Comparison of ENCODE assay signal across 9 mouse cellular contexts in genomic region chr3:108209536-108209935, GRCm38 (mm10). TPM values are rescaled to one million over a fixed set of nuclear protein-coding genes. Genes with fewer than 3 reads are reported as not detected.
DNase-seq lines count a peak whose midpoint lies in the region; ATAC-seq lines count a peak whose summit lies in the region.
"Had no signal": no experiment of that assay in that cellular context is flagged by ENCODE, and none has a peak within 500 bp of the region (broad histone marks: within the 10 kb centered on the region; RNA-seq: fewer than 3 reads in every experiment).

No protein-coding gene starts in this region.

- no peak for ATAC-seq in heart, embryonic 15.5 days (replicated peaks; ENCODE audit: insufficient number of reproducible peaks, insufficient read depth, low FRiP score, low read depth)
- ATAC-seq in hindbrain, embryonic 12.5 days (ENCODE audit: low FRiP score): no peak; the same call in 1 of the 2 replicates
- peak; percentile 3 for ATAC-seq in midbrain, embryonic 14.5 days (ENCODE audit: low FRiP score, low TSS enrichment)

- H3K36me3 ChIP-seq in heart, embryonic 15.5 days: peaks cover 20% of the 10 kb centered on the region
- H3K36me3 ChIP-seq in hindbrain, embryonic 12.5 days: peaks cover 39% of the 10 kb centered on the region
- peaks cover 38% of the 10 kb centered on the region for H3K36me3 ChIP-seq in midbrain, embryonic 14.5 days (ENCODE audit: control insufficient read depth, insufficient read depth, low read length)

- peak overlapping the region; percentile 93 for H3K4me2 ChIP-seq in heart, embryonic 15.5 days
- H3K4me2 ChIP-seq in hindbrain, embryonic 12.5 days (replicated peaks): peak overlapping the region; percentile 92
- H3K4me2 ChIP-seq in midbrain, embryonic 14.5 days (ENCODE audit: low read length): peak overlapping the region; percentile 91

- H3K4me3 ChIP-seq in heart, embryonic 15.5 days: peak overlapping the region; percentile 82
- peak overlapping the region; percentile 62 for H3K4me3 ChIP-seq in hindbrain, embryonic 12.5 days
- peak overlapping the region; percentile 64 for H3K4me3 ChIP-seq in midbrain, embryonic 14.5 days (replicated peaks; ENCODE audit: low read depth, low read length)

- peak overlapping the region; percentile 78 for H3K9ac ChIP-seq in heart, embryonic 15.5 days
- H3K9ac ChIP-seq in hindbrain, embryonic 12.5 days: peak overlapping the region; percentile 92
- H3K9ac ChIP-seq in midbrain, embryonic 14.5 days (replicated peaks; ENCODE audit: low read length): peak overlapping the region; percentile 71

- H3K27me3 ChIP-seq in heart, embryonic 15.5 days: peaks cover 7% of the 10 kb centered on the region; the same call in 1 of the 2 replicates
- H3K27me3 ChIP-seq in hindbrain, embryonic 12.5 days: peaks cover 7% of the 10 kb centered on the region; the same call in 1 of the 2 replicates
- H3K27me3 ChIP-seq in midbrain, embryonic 14.5 days (ENCODE audit: control insufficient read depth, insufficient read depth, low read length): no peaks in the 10 kb centered on the region

- WGBS in heart, embryonic 15.5 days: 7% methylated on average over 8 of the region's 8 CpGs
- 10% methylated on average over 8 of the region's 8 CpGs for WGBS in hindbrain, embryonic 12.5 days
- WGBS in midbrain, embryonic 14.5 days: 5% methylated on average over 8 of the region's 8 CpGs

- H3K4me1 ChIP-seq in heart, embryonic 15.5 days (replicated peaks): peaks cover 20% of the 10 kb centered on the region
- H3K4me1 ChIP-seq in hindbrain, embryonic 12.5 days: peaks cover 21% of the 10 kb centered on the region
- peaks cover 12% of the 10 kb centered on the region for H3K4me1 ChIP-seq in midbrain, embryonic 14.5 days (ENCODE audit: control insufficient read depth, insufficient read depth, low read length)

- DNase-seq in heart, postnatal 4 days: no peak
- DNase-seq in NIH3T3 (ENCODE audit: low read depth): peak; percentile 46
- no peak for DNase-seq in midbrain, embryonic 14.5 days
- no peak for DNase-seq in natural killer cell, adult 2 months (ENCODE audit: low spot score in 2 of 2)
- no peak for DNase-seq in ovary, postnatal 10 days (ENCODE audit: low spot score)
- DNase-seq in thymus, postnatal 4 days: no peak

- no peak overlapping the region for H3K27ac ChIP-seq in heart, embryonic 15.5 days
- peak overlapping the region; percentile 93 for H3K27ac ChIP-seq in hindbrain, embryonic 12.5 days
- peak overlapping the region; percentile 99 for H3K27ac ChIP-seq in midbrain, embryonic 14.5 days (replicated peaks; ENCODE audit: low read depth, low read length)

- H3K9me3 ChIP-seq in heart, embryonic 15.5 days (replicated peaks): no peaks in the 10 kb centered on the region
- H3K9me3 ChIP-seq in hindbrain, embryonic 12.5 days (replicated peaks): no peaks in the 10 kb centered on the region
- no peaks in the 10 kb centered on the region for H3K9me3 ChIP-seq in midbrain, embryonic 14.5 days (ENCODE audit: control insufficient read depth, low read length)

RNA-seq across cellular contexts. Expression of gene Atxn7l2, which starts 1.2 kb away (rescaled TPM):
- polyA plus RNA-seq in heart, embryonic 15.5 days (2015; fragmentation: Nextera tagmentation; extraction: Ambion mirVana): 5.8 and 9.0 TPM in 2 replicates
- total RNA-seq in heart, postnatal 4 days (2021): 1 to 10 TPM; 6.9 to 7.7 TPM
- 27.6 and 29.6 TPM in 2 replicates for polyA plus RNA-seq in hindbrain, embryonic 12.5 days (2016; fragmentation: Nextera tagmentation; extraction: Ambion mirVana)
- 26.5 and 27.9 TPM in 2 replicates for polyA plus RNA-seq in midbrain, embryonic 14.5 days (2014; fragmentation: Nextera tagmentation; extraction: Ambion mirVana)

RNA-seq across cellular contexts. Expression of gene Cyb561d1, which starts 8.5 kb away (rescaled TPM):
- polyA plus RNA-seq in heart, embryonic 15.5 days (2015; fragmentation: Nextera tagmentation; extraction: Ambion mirVana): 2.7 and 3.8 TPM in 2 replicates
- total RNA-seq in heart, postnatal 4 days (2021): 1 to 10 TPM; 4.9 to 5.4 TPM
- polyA plus RNA-seq in hindbrain, embryonic 12.5 days (2016; fragmentation: Nextera tagmentation; extraction: Ambion mirVana): 5.0 and 5.6 TPM in 2 replicates
- polyA plus RNA-seq in midbrain, embryonic 14.5 days (2014; fragmentation: Nextera tagmentation; extraction: Ambion mirVana): 2.7 and 4.3 TPM in 2 replicates

RNA-seq across cellular contexts. Expression of gene Sypl2, which starts 16.9 kb away (rescaled TPM):
- polyA plus RNA-seq in heart, embryonic 15.5 days (2015; fragmentation: Nextera tagmentation; extraction: Ambion mirVana): 2.0 and 2.2 TPM in 2 replicates
- 1 to 10 TPM; 2.6 to 4.1 TPM for total RNA-seq in heart, postnatal 4 days (2021)
- polyA plus RNA-seq in hindbrain, embryonic 12.5 days (2016; fragmentation: Nextera tagmentation; extraction: Ambion mirVana): 0.58 and 0.72 TPM in 2 replicates
- polyA plus RNA-seq in midbrain, embryonic 14.5 days (2014; fragmentation: Nextera tagmentation; extraction: Ambion mirVana): 0.42 and 0.43 TPM in 2 replicates
- total RNA-seq: neutrophil, adult 5-6 weeks had no signal

RNA-seq across cellular contexts. Expression of gene Amigo1, which starts 23.4 kb away (rescaled TPM):
- 3.0 and 3.2 TPM in 2 replicates for polyA plus RNA-seq in heart, embryonic 15.5 days (2015; fragmentation: Nextera tagmentation; extraction: Ambion mirVana)
- 1 to 10 TPM; 7.1 to 8.1 TPM for total RNA-seq in heart, postnatal 4 days (2021)
- polyA plus RNA-seq in hindbrain, embryonic 12.5 days (2016; fragmentation: Nextera tagmentation; extraction: Ambion mirVana): 10.7 and 13.1 TPM in 2 replicates
- polyA plus RNA-seq in midbrain, embryonic 14.5 days (2014; fragmentation: Nextera tagmentation; extraction: Ambion mirVana): 10.2 and 10.3 TPM in 2 replicates

RNA-seq across cellular contexts. Expression of gene Psma5, which starts 47.2 kb away (rescaled TPM):
- 174 and 197 TPM in 2 replicates for polyA plus RNA-seq in heart, embryonic 15.5 days (2015; fragmentation: Nextera tagmentation; extraction: Ambion mirVana)
- total RNA-seq in heart, postnatal 4 days (2021): 10 to 100 TPM; 77.4 to 81.8 TPM
- polyA plus RNA-seq in hindbrain, embryonic 12.5 days (2016; fragmentation: Nextera tagmentation; extraction: Ambion mirVana): 205 and 218 TPM in 2 replicates
- 249 and 256 TPM in 2 replicates for polyA plus RNA-seq in midbrain, embryonic 14.5 days (2014; fragmentation: Nextera tagmentation; extraction: Ambion mirVana)
